In the genomic region with DNA sequence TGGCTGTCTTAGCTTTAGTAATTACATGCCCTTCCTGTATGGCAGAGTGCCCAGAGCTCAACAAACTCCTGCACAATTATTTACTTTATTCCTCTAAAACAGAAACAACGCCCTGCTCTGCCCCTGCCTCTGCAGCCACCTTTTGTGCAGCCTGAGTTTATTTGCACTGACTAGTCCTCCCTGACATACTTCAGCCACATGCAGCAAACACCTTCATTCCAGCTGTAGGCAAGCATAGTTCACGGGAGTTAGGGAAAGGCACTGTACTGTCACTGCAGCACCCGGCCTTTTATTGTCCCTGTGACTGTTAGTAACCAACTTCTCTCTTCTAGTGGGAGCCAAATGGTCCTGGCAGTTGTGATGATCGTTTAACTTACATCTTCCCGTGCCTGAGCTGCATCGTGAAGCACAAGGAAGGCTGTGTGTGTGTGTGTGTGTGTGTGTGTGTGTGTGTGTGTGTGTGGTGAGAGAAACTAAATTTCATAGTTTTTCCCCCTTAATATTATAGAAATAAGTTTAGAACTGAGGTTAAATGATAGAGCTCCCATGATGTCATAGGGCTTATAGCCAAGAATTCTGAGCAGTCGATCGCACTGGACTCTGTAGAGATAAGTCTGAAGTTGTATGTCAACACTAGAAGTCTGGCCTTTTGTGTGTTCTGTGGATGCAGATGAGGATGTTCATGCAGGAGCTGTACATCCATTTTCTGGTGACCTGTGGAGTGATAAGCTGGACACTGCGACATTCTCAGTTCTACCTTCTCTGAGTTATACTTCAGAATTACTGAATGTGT, we compare ENCODE assay signal across 11 mouse cellular contexts. TPM values are rescaled to one million over a fixed set of nuclear protein-coding genes. Genes with fewer than 3 reads are reported as not detected.
A peak's percentile ranks its signal among the peaks of the same experiment; 100 is the strongest.
DNase-seq lines count a peak whose midpoint lies in the region; ATAC-seq and TF ChIP-seq lines count a peak whose summit lies in the region.
"Had no signal": no experiment of that assay in that cellular context is flagged by ENCODE, and none has a peak within 500 bp of the region (broad histone marks: within the 10 kb centered on the region; RNA-seq: fewer than 3 reads in every experiment).

No protein-coding gene starts in this region.

- no peak for TF ChIP-seq POLR2A in small intestine, adult 2 months (IDR thresholded peaks at IDR 0.05; ENCODE audit: low read depth, low read length)

- peaks cover 8% of the 10 kb centered on the region for H3K4me1 ChIP-seq in limb, embryonic 12.5 days (replicated peaks)
- no peaks in the 10 kb centered on the region for H3K4me1 ChIP-seq in limb, embryonic 10.5 days
- H3K4me1 ChIP-seq in small intestine, adult 2 months (ENCODE audit: control insufficient read depth, insufficient read depth, insufficient read length, low read length), result peaks cover 7% of the 10 kb centered on the region

- no peak overlapping the region for H3K9ac ChIP-seq in limb, embryonic 12.5 days (replicated peaks)
- H3K9ac ChIP-seq: limb, embryonic 15.5 days had no signal

- H3K4me2 ChIP-seq in limb, embryonic 12.5 days, result no peak overlapping the region
- H3K4me2 ChIP-seq: limb, embryonic 15.5 days had no signal

- no peak for ATAC-seq in limb, embryonic 12.5 days (ENCODE audit: insufficient number of reproducible peaks, insufficient read depth, low FRiP score, low TSS enrichment, low read depth)
- peak; percentile 30; the same call in 1 of the 2 replicates for ATAC-seq in granulocyte monocyte progenitor cell, adult 5-6 weeks (replicated peaks; ENCODE audit: poor library complexity, severe bottlenecking)

- H3K27ac ChIP-seq in limb, embryonic 12.5 days, result peak overlapping the region; percentile 69; the same call in 1 of the 2 replicates
- no peak overlapping the region for H3K27ac ChIP-seq in limb, embryonic 10.5 days
- peak overlapping the region; percentile 52 for H3K27ac ChIP-seq in small intestine, adult 2 months (ENCODE audit: insufficient read depth, low read depth, low read length)
- H3K27ac ChIP-seq: limb, embryonic 15.5 days had no signal

- no peak for TF ChIP-seq CTCF in small intestine, adult 2 months (IDR thresholded peaks at IDR 0.05; ENCODE audit: extremely low read depth, insufficient read length, insufficient replicate concordance, low read depth, low read length)

- WGBS in limb, embryonic 12.5 days, result 47% methylated on average over 9 of the region's 9 CpGs
- WGBS in limb, embryonic 10.5 days, result 59% methylated on average over 9 of the region's 9 CpGs
- 17% methylated on average over 9 of the region's 9 CpGs for WGBS in small intestine, adult 2 months

- intact Hi-C loops in gastrocnemius, postnatal 14 days (cut with DNase I; ENCODE audit: low total_unique reads), result no loop called here

- no peaks in the 10 kb centered on the region for H3K27me3 ChIP-seq in limb, embryonic 12.5 days
- H3K27me3 ChIP-seq in limb, embryonic 10.5 days (ENCODE audit: low read depth, poor library complexity, severe bottlenecking), result no peaks in the 10 kb centered on the region
- no peaks in the 10 kb centered on the region for H3K27me3 ChIP-seq in small intestine, adult 2 months (ENCODE audit: control insufficient read depth, insufficient read depth, low read length)
- H3K27me3 ChIP-seq: limb, embryonic 15.5 days had no signal

- H3K36me3 ChIP-seq in limb, embryonic 12.5 days, result 0 out of 2 replicates have a peak, but pooled peaks cover 6% of the 10 kb centered on the region
- peaks cover 6% of the 10 kb centered on the region; the same call in 1 of the 2 replicates for H3K36me3 ChIP-seq in limb, embryonic 10.5 days
- H3K36me3 ChIP-seq in small intestine, adult 2 months (ENCODE audit: control insufficient read depth, insufficient read depth, low read length), result no peaks in the 10 kb centered on the region; the same call in 1 of the 2 replicates

- no peak overlapping the region for H3K4me3 ChIP-seq in limb, embryonic 12.5 days (replicated peaks)
- no peak overlapping the region for H3K4me3 ChIP-seq in limb, embryonic 10.5 days
- no peak overlapping the region for H3K4me3 ChIP-seq in small intestine, adult 2 months (ENCODE audit: low read depth, low read length)
- H3K4me3 ChIP-seq: limb, embryonic 15.5 days had no signal

- H3K9me3 ChIP-seq in limb, embryonic 12.5 days, result no peaks in the 10 kb centered on the region
- H3K9me3 ChIP-seq in limb, embryonic 10.5 days (replicated peaks), result no peaks in the 10 kb centered on the region
- H3K9me3 ChIP-seq: limb, embryonic 15.5 days had no signal

- DNase-seq in limb, embryonic 10.5 days (ENCODE audit: low spot score), result no peak
- DNase-seq in kidney, postnatal 14 days, result peak; percentile 64
- DNase-seq in cerebellum, adult 9-10 months, result no peak
- DNase-seq in gastrocnemius, postnatal 14 days, result no peak
- no peak for DNase-seq in c-Kit-positive CD71-positive TER-119-positive erythroid progenitor cells, embryonic 14.5 days (ENCODE audit: low spot score)
- DNase-seq: cerebellum, postnatal 14 days had no signal

RNA-seq across cellular contexts. Expression of gene Pkp4, which starts 59.5 kb away (rescaled TPM):
- 17.5 and 18.7 TPM in 2 replicates for polyA plus RNA-seq in limb, embryonic 12.5 days (2016; fragmentation: Nextera tagmentation; extraction: Ambion mirVana)
- 12.4 and 15.0 TPM in 2 replicates for polyA plus RNA-seq in limb, embryonic 10.5 days (2016; fragmentation: Nextera tagmentation; extraction: Ambion mirVana)
- 16.5 and 17.5 TPM in 2 replicates for total RNA-seq in granulocyte monocyte progenitor cell, adult 5-6 weeks (2014; fragmentation: Nextera tagmentation)
- 19.4 and 19.8 TPM in 2 replicates for total RNA-seq in granulocyte monocyte progenitor cell, adult 5-6 weeks (2017)
- 35.8 and 77.4 TPM in 2 replicates for polyA plus RNA-seq in small intestine, adult 2 months (2012; rRNA removed)
- total RNA-seq in gastrocnemius, postnatal 14 days (2021), result 10 to 100 TPM; 20.0 to 34.2 TPM
- total RNA-seq: MEL had no signal

RNA-seq across cellular contexts. Expression of gene Ccdc148, which starts 59.7 kb away (rescaled TPM):
- 0.63 and 0.69 TPM in 2 replicates for polyA plus RNA-seq in limb, embryonic 12.5 days (2016; fragmentation: Nextera tagmentation; extraction: Ambion mirVana)
- polyA plus RNA-seq in limb, embryonic 10.5 days (2016; fragmentation: Nextera tagmentation; extraction: Ambion mirVana), result 0.23 and 0.70 TPM in 2 replicates
- total RNA-seq in granulocyte monocyte progenitor cell, adult 5-6 weeks (2014; fragmentation: Nextera tagmentation), result not detected in 2 replicates
- total RNA-seq in granulocyte monocyte progenitor cell, adult 5-6 weeks (2017), result not detected in 2 replicates
- 0.14 TPM in 1 of 2 replicates, not detected in the other for polyA plus RNA-seq in small intestine, adult 2 months (2012; rRNA removed)
- total RNA-seq in gastrocnemius, postnatal 14 days (2021), result under 1 TPM; 0.08 to 0.20 TPM
- total RNA-seq: MEL had no signal
